Mouse (Mus musculus) midbrain, embryonic 14.5 days (tissue): ENCODE measurements at regions not wholly inside any gene's neighbourhood (a gene's known extent, or its start where the extent isn't known, plus 50 kb on each side); places are given as distances from the start of the nearest gene placed in this dataset.
A peak's percentile ranks its signal among the peaks of the same experiment; 100 is the strongest.

Experiments
- ATAC-seq: fragments of 200-750 bp; cut with Nextera tagmentation; 2 replicates; pipeline ENCODE4 v1.8.0; 2017; ENCODE audit warnings: moderate number of reproducible peaks, moderate library complexity; ENCODE audit not compliant: low FRiP score, low TSS enrichment
- DNase-seq: peaks from one replicate; pipeline ENCODE4 v3.0.0-alpha.2; 2015
- H3K27ac ChIP-seq: fragments of 300-500 bp; sonication (generic); replicated peaks from 2 replicates; pipeline ENCODE4 v1.5.1; 2014; ENCODE audit warnings: mild to moderate bottlenecking, low read depth, low read length, moderate library complexity
- H3K27me3 ChIP-seq: fragments of 300-500 bp; sonication (generic); 2 replicates; pipeline ENCODE4 v1.6.1; 2014; ENCODE audit warnings: low read length, control low read depth, mixed read lengths; ENCODE audit not compliant: control insufficient read depth, insufficient read depth
- H3K36me3 ChIP-seq: fragments of 300-500 bp; sonication (generic); 2 replicates; pipeline ENCODE4 v1.6.1; 2014; ENCODE audit warnings: low read length, control low read depth; ENCODE audit not compliant: control insufficient read depth, insufficient read depth
- H3K4me1 ChIP-seq: fragments of 300-500 bp; sonication (generic); 2 replicates; pipeline ENCODE4 v1.6.1; 2014; ENCODE audit warnings: mild to moderate bottlenecking, antibody characterized with exemption, low read length, control low read depth; ENCODE audit not compliant: control insufficient read depth, insufficient read depth
- H3K4me2 ChIP-seq: fragments of 300-500 bp; sonication (generic); 2 replicates; pipeline ENCODE4 v1.6.1; 2014; ENCODE audit warnings: mild to moderate bottlenecking, low read length, moderate library complexity
- H3K4me3 ChIP-seq: fragments of 300-500 bp; sonication (generic); replicated peaks from 2 replicates; pipeline ENCODE4 v1.5.1; 2014; ENCODE audit warnings: low read depth, low read length
- H3K9ac ChIP-seq: fragments of 300-500 bp; sonication (generic); replicated peaks from 2 replicates; pipeline ENCODE4 v1.6.1; 2014; ENCODE audit warnings: mild to moderate bottlenecking, low read length, moderate library complexity
- H3K9me3 ChIP-seq: fragments of 300-500 bp; sonication (generic); 2 replicates; pipeline ENCODE4 v1.6.1; 2016; ENCODE audit warnings: low read length, control low read depth, mixed read lengths; ENCODE audit not compliant: control insufficient read depth
- WGBS: fragments of 180-500 bp; shearing (Covaris S2); extraction: QIAGEN DNeasy Blood & Tissue Kit; methylation state at CpG from one replicate; pipeline ENCODE4 v1.1.7; 2014; 5-methylcytosine and 5-hydroxymethylcytosine counted together

- Histone ChIP-seq H3K4me3 (no peak overlapping the region), H3K4me1 (0 out of 2 replicates have a peak, but pooled peaks cover 4% of the 10 kb centered on the region), H3K9me3 (no peaks in the 10 kb centered on the region), H3K27ac (no peak overlapping the region), H3K36me3 (no peaks in the 10 kb centered on the region), H3K9ac (no peak overlapping the region), H3K27me3 (no peaks in the 10 kb centered on the region), H3K4me2 (no peak overlapping the region)
- 53% methylated on average over 5 of the region's 5 CpGs for WGBS
- DNase-seq (peak; percentile 42), ATAC-seq (no peak)
Observed at GRCm38 (mm10) chr1:77600509-77600908, 85.6 kb upstream of the Epha4 start.

GRCm38 (mm10) chr1:77592649-77593048 is 77.8 kb upstream of the Epha4 start:
- ATAC-seq (no peak; the same call in 1 of the 2 replicates), DNase-seq (no peak)

GRCm38 (mm10) chr1:77592248-77592647 is 77.4 kb upstream of the Epha4 start:
- Histone ChIP-seq H3K9me3 (no peaks in the 10 kb centered on the region), H3K4me2 (no peak overlapping the region), H3K27ac (no peak overlapping the region), H3K4me3 (no peak overlapping the region), H3K9ac (no peak overlapping the region), H3K27me3 (no peaks in the 10 kb centered on the region), H3K36me3 (no peaks in the 10 kb centered on the region), H3K4me1 (no peaks in the 10 kb centered on the region)
- DNase-seq (peak; percentile 38), ATAC-seq (no peak)
- WGBS, result 39% methylated on average over 7 of the region's 7 CpGs

More at GRCm38 (mm10) chr1:77592649-77593048, 77.8 kb upstream of the Epha4 start:
- H3K27ac ChIP-seq, result no peak overlapping the region
- no peak overlapping the region for H3K4me2 ChIP-seq
- no peak overlapping the region for H3K4me3 ChIP-seq
- 64% methylated on average over 4 of the region's 4 CpGs for WGBS
- no peak overlapping the region for H3K9ac ChIP-seq
- H3K36me3 ChIP-seq, result no peaks in the 10 kb centered on the region
- H3K4me1 ChIP-seq, result no peaks in the 10 kb centered on the region
- H3K9me3 ChIP-seq, result no peaks in the 10 kb centered on the region
- H3K27me3 ChIP-seq, result no peaks in the 10 kb centered on the region

- H3K4me3 ChIP-seq, result no peak overlapping the region
- H3K4me1 ChIP-seq, result no peaks in the 10 kb centered on the region
- no peaks in the 10 kb centered on the region for H3K9me3 ChIP-seq
- H3K36me3 ChIP-seq, result no peaks in the 10 kb centered on the region
- H3K9ac ChIP-seq, result no peak overlapping the region
- no peaks in the 10 kb centered on the region for H3K27me3 ChIP-seq
- H3K27ac ChIP-seq, result no peak overlapping the region
- ATAC-seq, result no peak
- H3K4me2 ChIP-seq, result no peak overlapping the region
- peak; percentile 36 for DNase-seq
- WGBS, result 83% methylated on average over 3 of the region's 3 CpGs
Observed at GRCm38 (mm10) chr1:77589423-77589822, 74.5 kb upstream of the Epha4 start.

- Histone ChIP-seq H3K9ac (no peak overlapping the region), H3K4me1 (no peaks in the 10 kb centered on the region), H3K27ac (no peak overlapping the region), H3K27me3 (no peaks in the 10 kb centered on the region), H3K4me3 (no peak overlapping the region), H3K4me2 (no peak overlapping the region), H3K9me3 (no peaks in the 10 kb centered on the region), H3K36me3 (no peaks in the 10 kb centered on the region)
- no peak for ATAC-seq
- 55% methylated on average over 3 of the region's 3 CpGs for WGBS
- no peak for DNase-seq
Observed at GRCm38 (mm10) chr1:77585520-77585919, 70.6 kb upstream of the Epha4 start.

- no peak overlapping the region for H3K9ac ChIP-seq
- H3K27ac ChIP-seq, result no peak overlapping the region
- 88% methylated on average over 6 of the region's 6 CpGs for WGBS
- peaks cover 4% of the 10 kb centered on the region; the same call in 1 of the 2 replicates for H3K4me1 ChIP-seq
- no peaks in the 10 kb centered on the region for H3K36me3 ChIP-seq
- H3K27me3 ChIP-seq, result no peaks in the 10 kb centered on the region
- no peak overlapping the region for H3K4me2 ChIP-seq
- H3K9me3 ChIP-seq, result no peaks in the 10 kb centered on the region
- no peak overlapping the region for H3K4me3 ChIP-seq
- DNase-seq (no peak), ATAC-seq (no peak)
Observed at GRCm38 (mm10) chr1:77568081-77568480, 53.2 kb upstream of the Epha4 start.

GRCm38 (mm10) chr1:77567657-77568056 is 52.8 kb upstream of the Epha4 start:
- WGBS, result 59% methylated on average over 7 of the region's 7 CpGs
- Histone ChIP-seq H3K9me3 (no peaks in the 10 kb centered on the region), H3K27me3 (no peaks in the 10 kb centered on the region)

More at GRCm38 (mm10) chr1:77567657-77568056, 52.8 kb upstream of the Epha4 start:
- Histone ChIP-seq H3K9ac (no peak overlapping the region), H3K4me1 (peaks cover 4% of the 10 kb centered on the region; the same call in 1 of the 2 replicates), H3K4me3 (no peak overlapping the region), H3K27ac (no peak overlapping the region), H3K36me3 (no peaks in the 10 kb centered on the region), H3K4me2 (no peak overlapping the region)
- DNase-seq, result peak; percentile 47
- ATAC-seq, result no peak
